Mouse (Mus musculus) gastrocnemius, postnatal 14 days (tissue): ENCODE measurements at regions not wholly inside any gene's neighbourhood (a gene's known extent, or its start where the extent isn't known, plus 50 kb on each side); places are given as distances from the start of the nearest gene placed in this dataset.
"Not testable (repeated sequence)": the region's sequence is repeated elsewhere in the genome, so short reads cannot be mapped to it uniquely, and the experiment has no call there.

Experiments
- DNase-seq: peaks from one replicate; pipeline ENCODE4 v3.0.0; 2021; ENCODE audit warnings: mixed read lengths
- intact Hi-C: fragments of 180-260 bp; cut with DNase I; formaldehyde crosslinking; loops from one replicate; pipeline ENCODE4 v1.15.1; 2025; ENCODE audit warnings: low total_unique reads

- intact Hi-C loops: no loop called here
- no peak for DNase-seq
These were observed 75.0 kb downstream of the Suds3 start for GRCm38 (mm10) chr5:117040878-117041277.

- DNase-seq: no peak
- intact Hi-C loops: no loop called here
These were observed 78.7 kb downstream of the Suds3 start for GRCm38 (mm10) chr5:117037261-117037660.

- intact Hi-C loops: no loop called here
- DNase-seq: no peak
These were observed 83.8 kb downstream of the Suds3 start for GRCm38 (mm10) chr5:117032130-117032529.

- intact Hi-C loops: no loop called here
- no peak for DNase-seq
These were observed 90.1 kb downstream of the Suds3 start for GRCm38 (mm10) chr5:117025689-117026383.

GRCm38 (mm10) chr5:117018419-117019150, 97.3 kb downstream of the Suds3 start:
- intact Hi-C loops: no loop called here

GRCm38 (mm10) chr5:117011128-117011527, 104.8 kb downstream of the Suds3 start:
- no peak for DNase-seq
- intact Hi-C loops: no loop called here

More at GRCm38 (mm10) chr5:117018419-117019150, 97.3 kb downstream of the Suds3 start:
- DNase-seq: no peak

- intact Hi-C loops: no loop called here
- DNase-seq: peak; percentile 76
These were observed 115.1 kb downstream of the Suds3 start for GRCm38 (mm10) chr5:117000770-117001201.

- DNase-seq: no peak
- intact Hi-C loops: no loop called here
These were observed 121.4 kb downstream of the Suds3 start for GRCm38 (mm10) chr5:116994508-116994907.

GRCm38 (mm10) chr5:116993674-116994073, 122.2 kb downstream of the Suds3 start:
- intact Hi-C loops: no loop called here

GRCm38 (mm10) chr5:116991461-116991860, 124.5 kb downstream of the Suds3 start:
- DNase-seq: no peak
- intact Hi-C loops: no loop called here

More at GRCm38 (mm10) chr5:116993674-116994073, 122.2 kb downstream of the Suds3 start:
- DNase-seq: no peak

- DNase-seq, intact Hi-C loops: not testable (repeated sequence)
These were observed 144.4 kb downstream of the Suds3 start for GRCm38 (mm10) chr5:116971474-116971873.

- intact Hi-C loops: no loop called here
- no peak for DNase-seq
These were observed 151.7 kb downstream of the Suds3 start for GRCm38 (mm10) chr5:116964171-116964570.

GRCm38 (mm10) chr5:116963106-116963505, 152.8 kb downstream of the Suds3 start:
- intact Hi-C loops: no loop called here
- no peak for DNase-seq

GRCm38 (mm10) chr5:116960041-116960440, 155.9 kb downstream of the Suds3 start:
- intact Hi-C loops: no loop called here
- no peak for DNase-seq

GRCm38 (mm10) chr5:116958141-116958540, 157.8 kb downstream of the Suds3 start:
- DNase-seq: no peak
- intact Hi-C loops: no loop called here

GRCm38 (mm10) chr5:116956572-116956971, 159.3 kb downstream of the Suds3 start:
- no peak for DNase-seq
- intact Hi-C loops: no loop called here

- intact Hi-C loops: no loop called here
- no peak for DNase-seq
These were observed 165.5 kb downstream of the Suds3 start for GRCm38 (mm10) chr5:116950280-116950881.

GRCm38 (mm10) chr5:116934585-116934984, 181.3 kb downstream of the Suds3 start:
- intact Hi-C loops: no loop called here
- DNase-seq: no peak

GRCm38 (mm10) chr5:116934151-116934550, 181.8 kb downstream of the Suds3 start:
- DNase-seq: no peak
- intact Hi-C loops: no loop called here

GRCm38 (mm10) chr5:116933105-116933504, 182.8 kb downstream of the Suds3 start:
- intact Hi-C loops: no loop called here
- no peak for DNase-seq

GRCm38 (mm10) chr5:116923761-116924160, 192.2 kb downstream of the Suds3 start:
- intact Hi-C loops: no loop called here
- no peak for DNase-seq
